Mouse (Mus musculus): ENCODE results near the gene Scly.

GRCm38 (mm10) chr1:91352277-91352676 lies 54.1 kb downstream of the Scly start:
- TF ChIP-seq CTCF (IDR thresholded peaks at IDR 0.05; ENCODE audit: low read depth): no peak
- TF ChIP-seq EP300 (IDR thresholded peaks at IDR 0.05; ENCODE audit: low read depth): no peak

Data from heart, postnatal 0 days (tissue).